Comparison of ENCODE assay signal across 8 mouse cellular contexts in genomic region chr5:31328255-31328654, GRCm38 (mm10). TPM values are rescaled to one million over a fixed set of nuclear protein-coding genes. Genes with fewer than 3 reads are reported as not detected.
DNase-seq lines count a peak whose midpoint lies in the region; TF ChIP-seq lines count a peak whose summit lies in the region.
"Had no signal": no experiment of that assay in that cellular context is flagged by ENCODE, and none has a peak within 500 bp of the region (broad histone marks: within the 10 kb centered on the region; RNA-seq: fewer than 3 reads in every experiment).

No protein-coding gene starts in this region.

- peak in 1 of 2 experiments; percentile 72; a peak in 2 of 4 replicates for TF ChIP-seq CTCF in CH12.LX (conservative IDR thresholded peaks at IDR 0.05 in 1 of 2, IDR thresholded peaks at IDR 0.05 in 1 of 2; ENCODE audit: low read depth in 2 of 2, low read length in 2 of 2)
- TF ChIP-seq CTCF in lung, adult 2 months (IDR thresholded peaks at IDR 0.05; ENCODE audit: insufficient read depth, low read length) = peak; percentile 56
- TF ChIP-seq CTCF in small intestine, adult 2 months (IDR thresholded peaks at IDR 0.05; ENCODE audit: extremely low read depth, insufficient read length, insufficient replicate concordance, low read depth, low read length) = peak; percentile 65; the same call in 1 of the 2 replicates

- no peaks in the 10 kb centered on the region for H3K4me1 ChIP-seq in CH12.LX (ENCODE audit: control insufficient read depth in 1 of 2, insufficient read depth in 2 of 2)
- H3K4me1 ChIP-seq in lung, adult 2 months (ENCODE audit: control insufficient read depth, insufficient read depth, low read length) = no peaks in the 10 kb centered on the region
- H3K4me1 ChIP-seq in small intestine, adult 2 months (ENCODE audit: control insufficient read depth, insufficient read depth, insufficient read length, low read length) = no peaks in the 10 kb centered on the region
- H3K4me1 ChIP-seq: liver, embryonic 15.5 days had no signal

- H3K9ac ChIP-seq in CH12.LX (ENCODE audit: insufficient read depth, low read depth) = no peak overlapping the region
- H3K9ac ChIP-seq: liver, embryonic 15.5 days had no signal

- TF ChIP-seq EP300 in CH12.LX (IDR thresholded peaks at IDR 0.05; ENCODE audit: low read length) = no peak

- WGBS in lung, adult 2 months = 32% methylated on average over 7 of the region's 7 CpGs
- WGBS in small intestine, adult 2 months = 30% methylated on average over 7 of the region's 7 CpGs

- H3K27me3 ChIP-seq in CH12.LX (replicated peaks) = peaks cover 23% of the 10 kb centered on the region
- no peaks in the 10 kb centered on the region for H3K27me3 ChIP-seq in small intestine, adult 2 months (ENCODE audit: control insufficient read depth, insufficient read depth, low read length)
- H3K27me3 ChIP-seq: liver, embryonic 15.5 days had no signal

- no peak overlapping the region for H3K4me2 ChIP-seq in CH12.LX (ENCODE audit: insufficient read depth, low read depth, poor library complexity, severe bottlenecking)
- H3K4me2 ChIP-seq: liver, embryonic 15.5 days had no signal

- in situ Hi-C loops in CH12.LX (cut with MboI; ENCODE audit: low pct_ligation_motif_present, low pct_unique_long_range_greater_than_20kb, low sequenced_read_pairs) = no loop called here

- H3K27ac ChIP-seq in CH12.LX (ENCODE audit: insufficient read depth, low read depth) = no peak overlapping the region
- no peak overlapping the region for H3K27ac ChIP-seq in small intestine, adult 2 months (ENCODE audit: insufficient read depth, low read depth, low read length)
- H3K27ac ChIP-seq: liver, embryonic 15.5 days had no signal

- TF ChIP-seq POLR2A in CH12.LX (IDR thresholded peaks at IDR 0.05; ENCODE audit: low read depth, low read length) = no peak
- TF ChIP-seq POLR2A in lung, adult 2 months (IDR thresholded peaks at IDR 0.05; ENCODE audit: borderline replicate concordance, extremely low read depth, low read depth, low read length) = no peak
- no peak for TF ChIP-seq POLR2A in small intestine, adult 2 months (IDR thresholded peaks at IDR 0.05; ENCODE audit: low read depth, low read length)

- peaks cover 2% of the 10 kb centered on the region for H3K9me3 ChIP-seq in CH12.LX (replicated peaks; ENCODE audit: low read length)
- H3K9me3 ChIP-seq: liver, embryonic 15.5 days had no signal

- H3K36me3 ChIP-seq in CH12.LX (replicated peaks in 1 of 2; ENCODE audit: control insufficient read depth in 1 of 2, insufficient read depth in 1 of 2, low read length in 1 of 2) = no peaks in the 10 kb centered on the region
- H3K36me3 ChIP-seq in small intestine, adult 2 months (ENCODE audit: control insufficient read depth, insufficient read depth, low read length) = no peaks in the 10 kb centered on the region
- H3K36me3 ChIP-seq: liver, embryonic 15.5 days had no signal

- DNase-seq in A20 (ENCODE audit: low read depth, low spot score) (peak; percentile 59), CH12.LX (ENCODE audit: extremely low read depth) (peak; percentile 45)
- DNase-seq in c-Kit-positive CD71-positive TER-119-negative erythroid progenitor cells, embryonic 14.5 days (ENCODE audit: low read depth) = peak; percentile 35
- peak; percentile 7 to 35 for DNase-seq in frontal cortex, postnatal 25 days (ENCODE audit: low spot score in 2 of 2)
- peak; percentile 79 for DNase-seq in kidney, postnatal 14 days
- peak; percentile 28 for DNase-seq in lung, adult 2 months

- peak; percentile 70 for TF ChIP-seq RAD21 in CH12.LX (IDR thresholded peaks at IDR 0.05; ENCODE audit: low read depth, low read length)

- no peaks in the 10 kb centered on the region for H3K79me2 ChIP-seq in CH12.LX (replicated peaks; ENCODE audit: control insufficient read depth, extremely low read depth, insufficient read depth, poor library complexity, severe bottlenecking)

- dilution Hi-C loops in CH12.LX (cut with MboI; ENCODE audit: extremely low pct_ligation_motif_present, extremely low pct_unique_long_range_greater_than_20kb, low sequenced_read_pairs) = no loop called here

- no peak overlapping the region for H3K4me3 ChIP-seq in CH12.LX (replicated peaks in 1 of 3; ENCODE audit: low read depth in 2 of 3, low read length in 2 of 3, poor library complexity in 1 of 3)
- no peak overlapping the region for H3K4me3 ChIP-seq in lung, adult 2 months (replicated peaks; ENCODE audit: extremely low read depth, low read depth, low read length)
- no peak overlapping the region for H3K4me3 ChIP-seq in small intestine, adult 2 months (ENCODE audit: low read depth, low read length)
- H3K4me3 ChIP-seq: liver, embryonic 15.5 days had no signal

TF ChIP-seq in CH12.LX, 34 proteins besides CTCF, POLR2A, EP300 and RAD21:
- TF ChIP-seq ZKSCAN1 (IDR thresholded peaks at IDR 0.05; ENCODE audit: borderline replicate concordance, low read depth, low read length) (no peak), GABPA (IDR thresholded peaks at IDR 0.05; ENCODE audit: insufficient replicate concordance, low read depth, low read length) (no peak), POLR2AphosphoS2 (IDR thresholded peaks at IDR 0.05; ENCODE audit: low read depth, low read length) (no peak), SMC3 (IDR thresholded peaks at IDR 0.05; ENCODE audit: low read depth, low read length) (peak; percentile 55), ZMIZ1 (IDR thresholded peaks at IDR 0.05; ENCODE audit: low read depth, low read length) (no peak), TBP (conservative IDR thresholded peaks at IDR 0.05; ENCODE audit: low read depth, low read length) (no peak), ETS1 (conservative IDR thresholded peaks at IDR 0.05; ENCODE audit: low read depth, low read length) (no peak), MAX (IDR thresholded peaks at IDR 0.05; ENCODE audit: low read length) (no peak)
TF ChIP-seq in CH12.LX: peak in this region for 1.

RNA-seq across cellular contexts. Expression of gene Gckr, which starts 31.0 kb away (rescaled TPM):
- 0.08 TPM in 1 of 2 replicates, not detected in the other for total RNA-seq in CH12.LX (2012; rRNA removed)
- not detected in 2 replicates for total RNA-seq in CH12.LX (2014; rRNA removed)
- not detected in 2 replicates for polyA plus RNA-seq in CH12.LX (2012; ENCODE audit: insufficient read length, low read depth)
- polyA plus RNA-seq in lung, adult 2 months (2012; rRNA removed) = 0.05 and 0.11 TPM in 2 replicates
- 0.05 TPM in 1 of 2 replicates, not detected in the other for polyA plus RNA-seq in small intestine, adult 2 months (2012; rRNA removed)

RNA-seq across cellular contexts. Expression of gene Fndc4, which starts 32.4 kb away (rescaled TPM):
- total RNA-seq in CH12.LX (2012; rRNA removed) (0.13 and 0.34 TPM in 2 replicates), CH12.LX (2014; rRNA removed) (not detected in 2 replicates)
- not detected in 2 replicates for polyA plus RNA-seq in CH12.LX (2012; ENCODE audit: insufficient read length, low read depth)
- 11.7 and 17.8 TPM in 2 replicates for polyA plus RNA-seq in lung, adult 2 months (2012; rRNA removed)
- polyA plus RNA-seq in small intestine, adult 2 months (2012; rRNA removed) = 1.7 and 1.8 TPM in 2 replicates

RNA-seq across cellular contexts. Expression of gene Ift172, which starts 37.3 kb away (rescaled TPM):
- 11.1 and 21.5 TPM in 2 replicates for total RNA-seq in CH12.LX (2012; rRNA removed)
- 4.3 and 6.1 TPM in 2 replicates for total RNA-seq in CH12.LX (2014; rRNA removed)
- 8.5 and 9.2 TPM in 2 replicates for polyA plus RNA-seq in CH12.LX (2012; ENCODE audit: insufficient read length, low read depth)
- polyA plus RNA-seq in lung, adult 2 months (2012; rRNA removed) = 45.0 and 47.8 TPM in 2 replicates
- 18.1 and 20.9 TPM in 2 replicates for polyA plus RNA-seq in small intestine, adult 2 months (2012; rRNA removed)

Comparison
In these comparisons a context has a peak if more than half of its experiments do, and no peak if none do; other contexts are left out.
1. DNase-seq: peak in every context shown above with its lines; median percentile 79 in kidney, postnatal 14 days; 59 in A20; 45 in CH12.LX; 35 in c-Kit-positive CD71-positive TER-119-negative erythroid progenitor cells, embryonic 14.5 days; 28 in lung, adult 2 months; 21 in frontal cortex, postnatal 25 days.